Mouse (Mus musculus) liver, postnatal 0 days (tissue): ENCODE results near the gene Cacng8.

Source experiments
- CTCF ChIP-seq: sonication (generic); IDR thresholded peaks from 2 replicates; pipeline ENCODE4 v1.5.1; 2016; ENCODE audit warnings: antibody characterized with exemption, low read depth
- EP300 ChIP-seq: IDR thresholded peaks from 2 replicates; pipeline ENCODE4 v1.6.1; 2016; ENCODE audit warnings: antibody characterized with exemption, low read depth, mild to moderate bottlenecking

DNA sequence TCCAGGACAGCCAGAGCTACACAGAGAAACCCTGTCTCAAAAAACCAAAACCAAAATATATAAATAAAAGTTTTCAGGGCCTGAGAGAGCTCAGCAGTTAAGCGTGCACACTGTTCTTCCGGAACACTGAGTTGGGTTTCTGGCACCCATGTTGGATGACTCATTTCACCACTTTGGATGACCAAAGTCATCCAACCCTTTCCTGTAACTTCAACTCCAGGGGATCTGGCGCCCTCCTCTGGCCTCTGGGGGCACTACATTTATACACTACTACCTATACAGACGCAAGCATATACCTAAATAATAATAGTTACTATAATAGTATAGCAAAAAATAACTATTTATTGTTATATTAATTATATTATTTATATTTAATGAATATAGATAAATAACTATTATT is 13.7 kb upstream of the Cacng8 start:
- TF ChIP-seq CTCF (peak; percentile 64), EP300 (no peak)
